Mouse (Mus musculus): Measurements from ENCODE around the gene Olfr1061. TPM values are rescaled to one million over a fixed set of nuclear protein-coding genes. Genes with fewer than 3 reads are reported as not detected.

The Olfr1061 gene
- polyA plus RNA-seq (2017; shearing (Covaris generic)): not detected

DNA sequence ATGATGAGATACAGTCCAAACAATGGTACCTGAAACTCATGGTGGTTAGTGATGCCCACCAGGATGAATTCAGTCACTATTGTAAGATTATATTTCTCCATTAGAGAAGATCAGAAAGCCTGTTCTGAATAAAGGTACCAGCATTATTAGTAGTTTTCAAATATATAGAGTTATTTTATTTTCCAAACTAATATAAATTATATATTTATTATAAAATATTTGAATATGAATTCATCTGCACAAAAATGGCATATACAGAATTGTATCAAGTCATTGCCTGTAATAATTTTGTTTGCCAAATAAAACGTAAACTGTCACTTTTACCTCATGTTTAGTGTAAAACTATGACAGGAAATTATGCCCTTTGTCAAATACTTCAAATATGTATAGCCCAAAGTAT is at the start of gene Olfr1061:
Gene Olfr1061 (minus strand): TSS at position 101 of the 400 bp plus-strand sequence.

DNA sequence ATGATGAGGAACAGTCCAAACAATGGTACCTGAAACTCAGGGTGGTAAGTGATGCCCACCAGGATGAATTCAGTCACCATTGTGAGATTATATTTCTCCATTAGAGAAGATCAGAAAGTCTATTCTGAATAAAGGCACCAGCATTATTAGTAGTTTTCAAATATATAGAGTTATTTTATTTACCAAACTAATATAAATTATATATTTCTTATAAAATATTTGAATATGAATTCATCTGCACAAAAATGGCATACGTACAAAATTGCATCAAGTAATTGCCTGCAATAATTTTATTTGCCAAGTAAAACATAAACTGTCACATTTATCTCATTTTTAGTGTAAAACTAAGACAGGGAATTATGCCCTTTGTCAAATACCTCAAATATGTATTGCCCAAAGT is 42.3 kb upstream of the Olfr1061 start, which contains the start of gene Olfr1066:
Gene Olfr1066 (minus strand): TSS at position 101 of the 400 bp plus-strand sequence.

DNA sequence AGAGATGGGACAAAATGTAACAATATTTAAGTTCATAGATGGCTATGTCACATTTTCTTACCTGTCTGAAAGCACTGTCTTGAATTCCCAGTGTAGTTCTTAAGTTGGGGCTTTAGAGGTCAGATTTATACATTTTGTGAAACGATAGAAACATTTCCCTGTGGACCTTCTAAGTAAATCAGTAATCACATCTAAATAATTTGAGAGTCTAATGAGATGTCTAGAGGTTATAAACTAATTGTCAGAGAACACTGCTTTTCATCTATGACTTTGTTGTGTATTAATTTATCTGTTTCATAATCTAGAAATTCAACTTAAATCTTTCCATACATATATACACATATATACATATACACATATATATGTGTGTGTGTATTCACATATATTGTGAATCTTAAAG is 36.6 kb upstream of the Olfr1061 start, which contains the start of gene Olfr1065:
Gene Olfr1065 (minus strand): TSS at position 101 of the 400 bp plus-strand sequence.

DNA sequence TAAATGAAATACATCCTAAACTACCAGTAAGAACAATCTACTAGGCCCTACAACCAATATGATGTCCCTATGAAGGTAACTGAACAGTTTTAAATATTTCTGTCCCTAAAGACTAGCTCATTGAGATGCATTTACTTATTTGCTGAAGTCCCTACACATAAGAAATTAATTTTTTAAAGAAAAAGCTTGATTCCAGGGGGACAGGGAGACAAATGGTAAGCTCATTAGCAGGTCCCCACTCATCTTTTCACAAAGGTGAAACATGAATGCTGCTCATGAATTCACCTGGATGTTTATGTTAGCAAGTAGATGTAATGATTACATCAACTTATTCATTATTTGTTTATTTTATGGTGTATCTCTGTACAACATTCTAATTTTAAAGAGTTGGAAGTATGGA is 12.8 kb upstream of the Olfr1061 start, which contains the start of gene Olfr1062:
Gene Olfr1062 (minus strand): TSS at position 101 of the 400 bp plus-strand sequence.

DNA sequence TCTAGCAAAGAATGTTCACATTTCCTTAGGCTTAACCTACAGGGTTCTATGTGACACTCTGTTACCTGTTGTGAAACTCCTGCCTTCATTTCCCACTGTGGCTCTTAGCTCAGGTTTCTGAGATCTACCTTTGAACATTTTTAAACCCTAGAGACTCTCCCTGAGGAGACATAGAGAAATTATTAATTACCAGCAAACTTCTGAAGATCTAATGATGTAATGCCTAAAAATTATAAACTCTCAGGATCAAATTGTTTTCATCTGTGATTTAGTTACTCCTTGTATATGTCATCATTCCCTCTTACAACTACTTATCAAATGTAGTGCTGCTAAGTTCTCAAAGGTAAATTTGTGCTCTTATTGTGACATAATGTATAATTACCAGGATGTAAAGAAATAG is 25.4 kb downstream of the Olfr1061 start, which contains the start of gene Olfr1058:
Gene Olfr1058 (minus strand): TSS at position 101 of the 400 bp plus-strand sequence.

DNA sequence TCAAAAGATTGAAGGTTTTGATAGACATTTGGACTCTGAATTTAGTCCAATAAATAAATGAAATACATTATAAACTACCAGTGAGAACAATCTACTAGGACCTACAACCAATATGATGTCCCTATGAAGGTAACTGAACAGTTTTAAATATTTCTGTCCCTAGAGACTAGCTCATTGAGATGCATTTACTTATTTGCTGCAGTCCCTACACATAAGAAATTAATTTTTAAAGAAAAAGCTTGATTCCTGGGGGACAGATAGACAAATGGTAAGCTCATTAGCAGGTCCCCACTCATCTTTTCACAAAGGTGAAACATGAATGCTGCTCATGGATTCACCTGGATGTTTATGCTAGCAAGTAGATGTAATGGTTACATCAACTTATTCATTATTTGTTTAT is 35.6 kb downstream of the Olfr1061 start, which contains the start of gene Olfr1057:
Gene Olfr1057 (minus strand): TSS at position 101 of the 400 bp plus-strand sequence.

Other genes starting within 250 kb of the Olfr1061 start
- gene Olfr1043, start 246.5 kb downstream of the Olfr1061 start, polyA plus RNA-seq (2017; shearing (Covaris generic)): not detected
- gene Olfr1044, start 236.2 kb downstream of the Olfr1061 start, polyA plus RNA-seq (2017; shearing (Covaris generic)): not detected
- not detected for gene Olfr52, start 228.4 kb downstream of the Olfr1061 start, polyA plus RNA-seq (2017; shearing (Covaris generic))
- not detected for gene Olfr1045, start 211.0 kb downstream of the Olfr1061 start, polyA plus RNA-seq (2017; shearing (Covaris generic))
- gene Olfr1046, start 194.7 kb downstream of the Olfr1061 start, polyA plus RNA-seq (2017; shearing (Covaris generic)): not detected
- gene Olfr1047, start 182.6 kb downstream of the Olfr1061 start, polyA plus RNA-seq (2017; shearing (Covaris generic)): not detected
- gene Olfr1048, start 173.8 kb downstream of the Olfr1061 start, polyA plus RNA-seq (2017; shearing (Covaris generic)): not detected
- gene Olfr1049, start 155.7 kb downstream of the Olfr1061 start, polyA plus RNA-seq (2017; shearing (Covaris generic)): not detected
- not detected for gene Olfr1051, start 135.0 kb downstream of the Olfr1061 start, polyA plus RNA-seq (2017; shearing (Covaris generic))
- gene Olfr1052, start 121.6 kb downstream of the Olfr1061 start, polyA plus RNA-seq (2017; shearing (Covaris generic)): not detected
- gene Olfr1053, start 98.8 kb downstream of the Olfr1061 start, polyA plus RNA-seq (2017; shearing (Covaris generic)): not detected
- gene Olfr1054, start 78.6 kb downstream of the Olfr1061 start, polyA plus RNA-seq (2017; shearing (Covaris generic)): not detected
- not detected for gene Olfr1055, start 63.8 kb downstream of the Olfr1061 start, polyA plus RNA-seq (2017; shearing (Covaris generic))
- not detected for gene Olfr1056, start 51.6 kb downstream of the Olfr1061 start, polyA plus RNA-seq (2017; shearing (Covaris generic))
- not detected for gene Olfr1057, start 35.7 kb downstream of the Olfr1061 start, polyA plus RNA-seq (2017; shearing (Covaris generic))
- gene Olfr1058, start 25.5 kb downstream of the Olfr1061 start, polyA plus RNA-seq (2017; shearing (Covaris generic)): not detected
- gene Olfr1062, start 12.7 kb upstream of the Olfr1061 start, polyA plus RNA-seq (2017; shearing (Covaris generic)): not detected
- not detected for gene Olfr1065, start 36.5 kb upstream of the Olfr1061 start, polyA plus RNA-seq (2017; shearing (Covaris generic))
- gene Olfr1066, start 42.2 kb upstream of the Olfr1061 start, polyA plus RNA-seq (2017; shearing (Covaris generic)): not detected
- gene Olfr228, start 73.3 kb upstream of the Olfr1061 start, polyA plus RNA-seq (2017; shearing (Covaris generic)): not detected
- not detected for gene Olfr1076, start 94.4 kb upstream of the Olfr1061 start, polyA plus RNA-seq (2017; shearing (Covaris generic))
- not detected for gene Olfr1079, start 128.4 kb upstream of the Olfr1061 start, polyA plus RNA-seq (2017; shearing (Covaris generic))
- gene Olfr1080, start 144.2 kb upstream of the Olfr1061 start, polyA plus RNA-seq (2017; shearing (Covaris generic)): not detected
- gene Olfr1082, start 184.9 kb upstream of the Olfr1061 start, polyA plus RNA-seq (2017; shearing (Covaris generic)): not detected
- gene Olfr1084, start 225.7 kb upstream of the Olfr1061 start, polyA plus RNA-seq (2017; shearing (Covaris generic)): not detected
- gene Olfr1085, start 248.0 kb upstream of the Olfr1061 start, polyA plus RNA-seq (2017; shearing (Covaris generic)): not detected